Mouse (Mus musculus): ENCODE measurements around the gene Iqce.

Iqce gene

GRCm38 (mm10) chr5:140661427-140661826 lies 40.8 kb downstream of the Iqce start:
- no peak for DNase-seq

GRCm38 (mm10) chr5:140660398-140660797 lies 41.8 kb downstream of the Iqce start:
- no peak for DNase-seq

- DNase-seq = peak in 1 of 2 experiments; percentile 39
Observed at GRCm38 (mm10) chr5:140659607-140660272, 42.4 kb downstream of the Iqce start.

GRCm38 (mm10) chr5:140654096-140654845 lies 47.9 kb downstream of the Iqce start:
- peak; percentile 46 to 82 for DNase-seq

GRCm38 (mm10) chr5:140652587-140652986 lies 49.6 kb downstream of the Iqce start:
- peak in 1 of 2 experiments; percentile 38 for DNase-seq

- no peak for DNase-seq
Observed at GRCm38 (mm10) chr5:140651231-140651630, 50.9 kb downstream of the Iqce start.

GRCm38 (mm10) chr5:140649881-140650414 lies 52.2 kb downstream of the Iqce start:
- no peak for DNase-seq

- DNase-seq = peak; percentile 99 to 100
Observed at GRCm38 (mm10) chr5:140649101-140649667, 53.0 kb downstream of the Iqce start.

- DNase-seq = peak; percentile 53 to 85
Observed at GRCm38 (mm10) chr5:140648519-140649100, 53.6 kb downstream of the Iqce start, which contains the start of gene Ttyh3. Gene Ttyh3, minus strand, starts transcription at chr5:140649031.

GRCm38 (mm10) chr5:140647821-140648518 lies 54.2 kb downstream of the Iqce start:
- peak; percentile 63 to 79 for DNase-seq

GRCm38 (mm10) chr5:140647031-140647760 lies 55.0 kb downstream of the Iqce start:
- DNase-seq = no peak

- DNase-seq = no peak
Observed at GRCm38 (mm10) chr5:140646171-140646570, 56.0 kb downstream of the Iqce start.

- no peak for DNase-seq
Observed at GRCm38 (mm10) chr5:140645454-140645853, 56.7 kb downstream of the Iqce start.

- DNase-seq = peak; percentile 45 to 72
Observed at GRCm38 (mm10) chr5:140644702-140645201, 57.4 kb downstream of the Iqce start.

GRCm38 (mm10) chr5:140644263-140644662 lies 57.9 kb downstream of the Iqce start:
- peak in 1 of 2 experiments; percentile 50 for DNase-seq

- DNase-seq = peak in 1 of 2 experiments; percentile 58
Observed at GRCm38 (mm10) chr5:140642076-140642475, 60.1 kb downstream of the Iqce start.

GRCm38 (mm10) chr5:140641254-140641928 lies 60.8 kb downstream of the Iqce start:
- DNase-seq = no peak

GRCm38 (mm10) chr5:140640812-140641211 lies 61.4 kb downstream of the Iqce start:
- no peak for DNase-seq

GRCm38 (mm10) chr5:140639871-140640270 lies 62.3 kb downstream of the Iqce start:
- no peak for DNase-seq

- no peak for DNase-seq
Observed at GRCm38 (mm10) chr5:140639312-140639711, 62.9 kb downstream of the Iqce start.

- no peak for DNase-seq
Observed at GRCm38 (mm10) chr5:140638484-140638883, 63.7 kb downstream of the Iqce start.

Data from kidney, postnatal 25 days (tissue).